Mouse (Mus musculus) activated CD4-positive, CD25-positive, alpha-beta regulatory T cell, adult 4 months (primary cell): ENCODE measurements around the gene Pim1. TPM values are rescaled to one million over a fixed set of nuclear protein-coding genes. Genes with fewer than 3 reads are reported as not detected.
"Not testable (repeated sequence)": the region's sequence is repeated elsewhere in the genome, so short reads cannot be mapped to it uniquely, and the experiment has no call there.

Experiments
- ATAC-seq: one replicate; pipeline ENCODE4 v1.8.0; 2017
- polyA plus RNA-seq, 2 experiments: library from polyadenylated mRNA; unstranded; fragments of 100-300 nt; shearing (Covaris generic); gene quantifications; one replicate each; pipeline ENCODE4 v1.2.1; 2017

Pim1 gene
- polyA plus RNA-seq, 2 experiments from 2014 or later: 291 to 376 TPM

- ATAC-seq: peak; percentile 45
Measured at GRCm38 (mm10) chr17:29494062-29494731, 3.6 kb downstream of the Pim1 start.

GRCm38 (mm10) chr17:29494732-29495076 lies 4.2 kb downstream of the Pim1 start:
- no peak for ATAC-seq

GRCm38 (mm10) chr17:29496211-29497070 lies 5.9 kb downstream of the Pim1 start:
- ATAC-seq: no peak

- ATAC-seq: no peak
Measured at GRCm38 (mm10) chr17:29497071-29497354, 6.5 kb downstream of the Pim1 start.

- ATAC-seq: not testable (repeated sequence)
Measured at GRCm38 (mm10) chr17:29497481-29497880, 6.9 kb downstream of the Pim1 start.

GRCm38 (mm10) chr17:29498028-29498427 lies 7.5 kb downstream of the Pim1 start:
- no peak for ATAC-seq

- ATAC-seq: not testable (repeated sequence)
Measured at GRCm38 (mm10) chr17:29498952-29499351, 8.4 kb downstream of the Pim1 start.

- no peak for ATAC-seq
Measured at GRCm38 (mm10) chr17:29499511-29499910, 9.0 kb downstream of the Pim1 start.

- ATAC-seq: no peak
Measured at GRCm38 (mm10) chr17:29500243-29500740, 9.7 kb downstream of the Pim1 start.

GRCm38 (mm10) chr17:29500802-29501469 lies 10.4 kb downstream of the Pim1 start:
- ATAC-seq: peak; percentile 66

GRCm38 (mm10) chr17:29502005-29502668 lies 11.6 kb downstream of the Pim1 start:
- no peak for ATAC-seq

GRCm38 (mm10) chr17:29502669-29503665 lies 12.4 kb downstream of the Pim1 start:
- ATAC-seq: no peak

GRCm38 (mm10) chr17:29503700-29504099 lies 13.1 kb downstream of the Pim1 start:
- ATAC-seq: no peak

GRCm38 (mm10) chr17:29508927-29509608 lies 18.5 kb downstream of the Pim1 start:
- no peak for ATAC-seq

- ATAC-seq: no peak
Measured at GRCm38 (mm10) chr17:29510691-29511090, 20.1 kb downstream of the Pim1 start.

GRCm38 (mm10) chr17:29513044-29513730 lies 22.6 kb downstream of the Pim1 start:
- peak; percentile 52 for ATAC-seq

- ATAC-seq: peak; percentile 46
Measured at GRCm38 (mm10) chr17:29514435-29514834, 23.9 kb downstream of the Pim1 start.

- ATAC-seq: not testable (repeated sequence)
Measured at GRCm38 (mm10) chr17:29518665-29519064, 28.1 kb downstream of the Pim1 start.

- ATAC-seq: no peak
Measured at GRCm38 (mm10) chr17:29519731-29520130, 29.2 kb downstream of the Pim1 start.

- ATAC-seq: no peak
Measured at GRCm38 (mm10) chr17:29525613-29526012, 35.1 kb downstream of the Pim1 start.
